Mouse (Mus musculus): ENCODE results near the gene Angptl7.

Angptl7 gene

GRCm38 (mm10) chr4:148500410-148500867, at the start of gene Angptl7:
Angptl7 (minus strand) TSS chr4:148500460.
- DNase-seq (ENCODE audit: low spot score in 2 of 2), result no peak

- no peak for DNase-seq (ENCODE audit: low spot score in 2 of 2)
Observed at GRCm38 (mm10) chr4:148549106-148549505, 48.8 kb upstream of the Angptl7 start.

- no peak for DNase-seq (ENCODE audit: low spot score in 2 of 2)
Observed at GRCm38 (mm10) chr4:148535876-148536275, 35.6 kb upstream of the Angptl7 start.

- DNase-seq (ENCODE audit: low spot score in 2 of 2), result no peak
Observed at GRCm38 (mm10) chr4:148533613-148534328, 33.5 kb upstream of the Angptl7 start.

- DNase-seq (ENCODE audit: low spot score in 2 of 2), result no peak
Observed at GRCm38 (mm10) chr4:148532516-148532915, 32.3 kb upstream of the Angptl7 start.

- no peak for DNase-seq (ENCODE audit: low spot score in 2 of 2)
Observed at GRCm38 (mm10) chr4:148531341-148531740, 31.1 kb upstream of the Angptl7 start.

GRCm38 (mm10) chr4:148530778-148531177, 30.5 kb upstream of the Angptl7 start:
- no peak for DNase-seq (ENCODE audit: low spot score in 2 of 2)

GRCm38 (mm10) chr4:148530351-148530750, 30.1 kb upstream of the Angptl7 start:
- no peak for DNase-seq (ENCODE audit: low spot score in 2 of 2)

GRCm38 (mm10) chr4:148527158-148527910, 27.1 kb upstream of the Angptl7 start:
- no peak for DNase-seq (ENCODE audit: low spot score in 2 of 2)

GRCm38 (mm10) chr4:148523538-148523937, 23.3 kb upstream of the Angptl7 start:
- DNase-seq (ENCODE audit: low spot score in 2 of 2), result no peak

GRCm38 (mm10) chr4:148518235-148518795, 18.1 kb upstream of the Angptl7 start:
- DNase-seq (ENCODE audit: low spot score in 2 of 2), result no peak

GRCm38 (mm10) chr4:148517809-148518208, 17.5 kb upstream of the Angptl7 start:
- DNase-seq (ENCODE audit: low spot score in 2 of 2), result no peak

GRCm38 (mm10) chr4:148515313-148515712, 15.1 kb upstream of the Angptl7 start:
- DNase-seq (ENCODE audit: low spot score in 2 of 2), result no peak

- no peak for DNase-seq (ENCODE audit: low spot score in 2 of 2)
Observed at GRCm38 (mm10) chr4:148513021-148513559, 12.8 kb upstream of the Angptl7 start.

- DNase-seq (ENCODE audit: low spot score in 2 of 2), result no peak
Observed at GRCm38 (mm10) chr4:148511334-148511733, 11.1 kb upstream of the Angptl7 start.

GRCm38 (mm10) chr4:148510691-148511090, 10.4 kb upstream of the Angptl7 start:
- no peak for DNase-seq (ENCODE audit: low spot score in 2 of 2)

- DNase-seq (ENCODE audit: low spot score in 2 of 2), result no peak
Observed at GRCm38 (mm10) chr4:148509450-148510084, 9.3 kb upstream of the Angptl7 start.

- no peak for DNase-seq (ENCODE audit: low spot score in 2 of 2)
Observed at GRCm38 (mm10) chr4:148508084-148508849, 8.0 kb upstream of the Angptl7 start.

- DNase-seq (ENCODE audit: low spot score in 2 of 2), result no peak
Observed at GRCm38 (mm10) chr4:148507585-148507984, 7.3 kb upstream of the Angptl7 start.

GRCm38 (mm10) chr4:148504497-148504959, 4.3 kb upstream of the Angptl7 start:
- DNase-seq (ENCODE audit: low spot score in 2 of 2), result no peak
